Mouse (Mus musculus): ENCODE measurements around the gene Sin3a.

Gene Sin3a

DNA sequence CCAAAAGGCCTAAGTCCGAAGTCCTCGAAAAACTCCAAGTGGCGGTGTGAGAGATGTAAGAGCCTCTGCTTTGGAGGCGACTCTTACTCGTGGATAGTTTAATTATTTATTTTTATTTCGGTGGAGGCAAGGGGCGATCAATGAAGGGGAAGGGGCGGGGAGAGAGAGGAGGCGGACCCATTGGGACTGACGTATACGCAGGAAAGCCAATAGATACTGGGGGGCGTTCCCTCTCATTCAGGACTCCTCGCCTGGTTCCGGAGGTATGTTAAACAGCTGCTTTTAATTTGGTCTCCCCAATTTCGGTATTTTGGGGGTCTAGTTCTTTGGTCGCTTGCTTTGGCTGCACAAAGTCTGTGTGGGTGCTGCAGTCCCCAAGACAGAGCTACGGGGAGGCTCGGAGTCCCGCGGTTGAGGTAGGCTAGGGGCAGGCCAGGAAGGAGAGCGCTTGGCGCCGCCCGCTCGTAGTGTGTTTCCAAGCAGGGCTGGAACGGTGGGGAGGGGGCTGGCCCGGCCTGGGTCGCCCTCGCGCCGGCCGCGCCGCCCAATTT lies at the start of gene Sin3a:
Sin3a (plus strand) TSS at position 240 of the 551 bp plus-strand sequence.
- DNase-seq (ENCODE audit: low spot score) = peak; percentile 96

DNA sequence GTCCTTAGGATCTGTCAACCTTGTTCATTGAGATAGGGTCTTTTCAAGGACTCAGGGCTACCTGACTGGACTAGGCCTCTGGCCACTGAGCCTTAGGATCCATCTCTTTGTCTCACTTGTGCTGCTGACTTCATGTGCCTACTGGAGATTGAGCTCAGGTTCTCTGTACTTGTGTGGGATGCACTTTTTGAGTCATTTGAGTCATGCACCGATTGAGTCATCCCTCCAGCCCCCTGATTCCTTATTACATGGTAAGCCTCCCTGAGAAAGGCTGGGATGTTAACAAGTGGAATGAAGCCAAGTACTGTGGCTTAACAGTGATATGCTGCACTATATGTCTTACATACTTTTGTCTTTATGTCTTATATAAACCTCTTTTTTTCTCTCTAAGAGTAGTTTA lies 40.1 kb upstream of the Sin3a start:
- DNase-seq (ENCODE audit: low spot score) = no peak

DNA sequence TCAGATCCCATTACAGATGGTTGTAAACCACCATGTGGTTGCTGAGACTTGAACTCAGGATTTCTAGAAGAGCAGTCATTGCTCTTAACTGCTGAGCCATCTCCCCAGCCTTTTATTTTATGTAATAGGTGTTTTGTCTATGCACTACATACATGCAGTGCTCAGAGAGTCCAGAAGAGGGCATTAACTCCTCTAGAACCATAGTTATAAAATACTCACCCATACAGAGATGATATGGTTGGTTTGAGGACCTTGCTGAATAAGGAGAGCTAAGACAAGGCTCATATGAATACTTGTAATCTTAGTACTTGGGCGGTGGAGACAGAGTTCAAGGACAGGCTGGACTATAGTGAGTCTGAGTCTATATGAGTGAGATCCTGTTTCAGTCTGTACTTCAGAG lies 15.6 kb upstream of the Sin3a start:
- DNase-seq (ENCODE audit: low spot score) = peak; percentile 74

DNA sequence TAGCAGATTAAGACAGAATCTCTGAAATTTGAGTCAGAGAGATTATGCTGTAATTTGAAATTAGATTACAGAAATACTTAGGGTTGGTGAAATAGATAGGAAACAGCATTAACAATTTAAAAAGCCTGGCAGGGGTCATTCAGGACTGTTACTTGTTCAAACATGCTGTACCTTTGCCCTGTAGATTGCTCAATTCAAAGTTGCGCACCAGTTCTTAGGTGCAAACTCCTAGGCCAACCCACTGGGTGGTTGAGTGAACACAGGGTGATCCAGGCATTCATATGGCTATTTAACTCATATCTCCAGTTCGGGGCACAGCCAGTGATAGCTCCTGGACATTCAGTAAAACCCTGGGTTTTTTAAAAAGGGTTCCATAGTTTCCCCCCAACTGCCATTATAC lies 7.7 kb upstream of the Sin3a start:
- no peak for DNase-seq (ENCODE audit: low spot score)

DNA sequence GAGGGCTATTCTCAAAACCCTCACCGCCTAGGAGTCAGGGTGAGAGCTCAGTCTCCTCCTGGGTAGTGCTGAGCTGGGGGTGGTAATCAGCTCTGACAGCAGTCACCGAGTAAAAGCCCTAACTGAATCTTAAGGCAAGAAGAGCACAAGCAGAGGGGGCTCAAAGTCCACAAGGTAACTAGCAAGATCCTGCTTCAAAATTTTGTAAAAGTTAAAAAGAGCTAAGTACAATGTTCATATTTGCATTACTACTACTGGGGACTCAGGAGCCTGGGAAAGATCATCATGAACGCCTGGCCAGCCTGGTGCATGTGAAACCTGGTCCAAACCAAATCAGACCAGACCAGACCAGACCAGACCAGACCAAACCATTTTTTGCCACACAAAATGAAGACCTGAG lies 3.6 kb upstream of the Sin3a start:
- no peak for DNase-seq (ENCODE audit: low spot score)

DNA sequence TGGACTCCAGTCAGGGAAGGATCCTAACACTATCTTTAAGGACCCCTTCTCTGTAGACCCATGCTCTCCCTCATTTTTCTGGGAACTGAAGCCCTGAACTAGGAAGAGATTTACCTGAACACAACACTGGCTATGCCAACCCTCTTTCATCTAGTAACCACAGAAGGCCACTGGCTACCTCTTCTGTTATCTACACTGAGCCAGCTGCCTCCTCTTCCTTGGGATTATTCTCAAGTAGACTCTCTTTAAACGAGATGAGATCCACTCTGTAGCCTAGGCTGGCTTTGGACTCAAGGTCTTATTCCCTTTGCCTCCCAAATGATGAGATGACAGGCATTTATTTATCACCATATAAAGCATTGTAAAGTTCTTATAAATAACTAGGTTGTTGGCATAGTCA lies 1.6 kb upstream of the Sin3a start:
- no peak for DNase-seq (ENCODE audit: low spot score)

DNA sequence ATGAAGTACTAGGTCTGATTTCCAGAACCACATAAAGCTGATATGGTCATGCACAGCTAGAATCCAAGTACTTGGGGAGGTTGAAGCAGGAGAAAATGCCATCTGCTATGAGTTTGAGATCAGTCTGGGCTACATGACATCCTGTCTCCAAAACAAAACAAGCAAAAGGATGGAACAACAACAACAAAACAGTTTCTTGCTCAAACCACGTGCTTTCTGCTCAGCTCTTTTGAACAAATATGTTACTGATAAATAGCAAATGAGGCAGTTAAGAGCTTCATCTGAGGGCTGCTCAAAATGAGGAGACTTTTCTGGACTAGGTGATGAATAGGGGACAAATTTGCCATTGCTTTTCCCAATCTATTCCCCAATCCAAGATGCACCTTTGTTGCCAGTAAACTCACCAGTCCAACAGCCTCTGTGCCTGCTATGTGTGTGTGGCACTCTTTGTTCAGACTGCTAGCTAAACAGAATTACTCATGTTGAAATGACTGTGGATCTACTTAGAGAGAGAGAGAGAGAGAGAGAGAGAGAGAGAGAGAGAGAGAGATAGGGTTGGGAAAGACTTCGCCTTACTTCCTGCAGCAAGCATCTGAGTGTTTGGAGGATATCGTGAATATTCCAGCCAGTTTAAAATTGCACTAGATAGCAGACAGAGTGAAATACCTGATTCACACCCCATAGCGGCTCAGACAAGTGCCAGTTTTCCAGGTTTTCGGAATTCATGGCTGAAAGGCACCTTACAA lies 867 bp upstream of the Sin3a start:
- DNase-seq (ENCODE audit: low spot score) = no peak

DNA sequence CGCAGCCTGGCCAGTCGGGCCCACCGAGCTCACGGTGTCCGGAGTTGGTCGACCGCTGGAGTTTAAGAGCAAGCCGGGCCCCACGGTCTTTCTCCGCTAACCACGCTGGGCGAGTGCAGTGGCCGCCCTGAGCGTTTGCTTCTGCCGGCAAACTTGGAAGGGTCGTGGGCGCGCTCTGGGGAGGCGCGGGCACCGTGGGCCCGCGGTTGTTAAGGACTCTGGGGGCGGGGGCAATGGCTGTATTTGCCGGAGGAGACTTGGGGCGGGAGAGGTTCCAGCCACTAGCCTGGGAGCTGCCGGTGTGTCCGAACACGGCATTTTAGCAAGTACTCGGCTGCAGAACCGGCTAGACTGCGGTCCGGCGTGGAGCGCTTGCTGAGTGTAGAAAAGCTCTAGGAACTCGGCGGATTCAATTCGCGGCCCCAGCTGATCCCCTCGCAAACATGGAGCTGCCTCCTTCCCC lies 717 bp downstream of the Sin3a start:
- no peak for DNase-seq (ENCODE audit: low spot score)

DNA sequence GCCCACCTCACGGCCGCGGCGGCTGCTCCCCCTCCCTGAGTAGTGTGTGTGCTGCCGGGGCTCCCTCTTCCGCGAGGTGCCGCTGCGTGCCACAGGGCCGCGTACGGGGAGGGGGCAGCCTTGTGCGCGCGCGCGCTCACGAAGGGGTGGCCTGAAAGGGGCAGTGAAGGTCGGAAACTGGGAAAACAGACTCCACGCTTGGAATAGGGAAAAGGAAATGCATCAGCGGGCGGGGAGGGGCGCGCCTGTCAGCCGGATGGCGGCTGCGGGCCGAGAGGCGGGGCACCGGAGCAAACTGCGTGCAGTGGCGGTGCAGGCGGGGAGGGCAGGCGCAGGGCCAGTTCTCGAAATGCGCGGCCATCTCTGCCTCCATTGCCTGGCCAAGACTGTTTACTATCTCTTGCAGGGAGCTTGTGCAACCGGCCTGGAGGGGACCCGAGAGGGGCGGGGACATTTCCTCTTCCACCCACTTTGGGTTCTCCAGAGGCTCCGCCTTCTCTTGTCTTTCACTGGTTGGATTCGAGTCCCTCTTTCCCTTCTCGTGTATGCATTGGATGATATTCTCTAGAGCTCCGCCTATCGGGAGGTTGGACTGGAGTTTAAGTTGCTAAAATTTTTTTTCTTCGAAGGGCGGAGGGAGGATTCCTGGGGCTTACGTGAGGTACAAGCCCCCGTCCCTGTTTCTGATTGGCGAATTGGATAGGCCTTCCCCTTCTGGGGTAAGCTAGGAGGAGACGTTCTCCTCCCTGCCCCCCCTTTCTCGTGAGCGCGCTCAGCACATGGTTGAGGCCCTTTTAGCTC lies 1.3 kb downstream of the Sin3a start:
- peak; percentile 100 for DNase-seq (ENCODE audit: low spot score)

DNA sequence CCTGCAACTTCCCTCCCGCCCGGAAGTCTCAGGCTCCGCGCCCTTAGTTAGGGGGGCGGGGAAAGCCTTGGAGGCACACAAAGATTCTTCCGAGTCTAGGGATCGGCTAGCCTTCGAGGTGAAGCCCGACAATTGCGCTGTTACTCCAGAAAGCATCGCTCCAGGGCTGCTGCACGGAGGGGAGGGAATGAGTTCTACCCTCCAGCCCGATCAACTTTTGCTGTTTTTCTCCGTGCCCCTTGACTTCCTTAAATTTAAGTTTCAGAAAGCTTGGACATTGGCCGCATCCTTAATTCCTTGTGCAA lies 1.9 kb downstream of the Sin3a start:
- DNase-seq (ENCODE audit: low spot score) = no peak

DNA sequence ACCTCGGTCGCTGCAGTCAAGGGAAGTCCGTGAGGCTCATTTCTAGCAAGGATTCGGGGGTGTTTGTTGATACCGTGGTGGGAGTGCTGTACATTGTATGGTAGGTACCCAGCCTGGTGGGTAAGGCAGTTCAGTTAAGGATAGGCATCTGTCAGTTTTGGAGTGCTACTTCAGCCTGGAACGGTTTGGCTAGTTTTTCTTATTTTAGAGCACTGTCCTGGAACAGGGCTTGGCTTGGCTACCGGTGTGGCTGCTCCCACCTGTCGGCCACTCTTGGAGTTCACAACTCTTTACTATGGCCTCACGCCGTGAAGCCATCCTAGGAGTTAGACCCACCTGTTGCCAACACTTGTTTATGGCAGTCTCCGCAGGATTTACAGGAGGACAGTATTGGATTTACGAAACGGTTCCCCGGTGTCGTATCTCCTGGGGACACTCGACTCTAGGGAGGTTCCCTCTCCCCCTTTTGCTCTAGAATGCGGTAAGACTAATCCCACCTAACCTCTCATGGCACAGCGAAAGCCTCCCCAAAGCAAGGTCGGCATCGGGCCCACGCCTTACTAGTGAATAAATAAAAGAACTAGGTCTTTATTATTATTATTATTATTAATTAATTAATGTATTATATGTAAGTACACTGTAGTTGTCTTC lies 2.5 kb downstream of the Sin3a start:
- peak; percentile 57 for DNase-seq (ENCODE audit: low spot score)

DNA sequence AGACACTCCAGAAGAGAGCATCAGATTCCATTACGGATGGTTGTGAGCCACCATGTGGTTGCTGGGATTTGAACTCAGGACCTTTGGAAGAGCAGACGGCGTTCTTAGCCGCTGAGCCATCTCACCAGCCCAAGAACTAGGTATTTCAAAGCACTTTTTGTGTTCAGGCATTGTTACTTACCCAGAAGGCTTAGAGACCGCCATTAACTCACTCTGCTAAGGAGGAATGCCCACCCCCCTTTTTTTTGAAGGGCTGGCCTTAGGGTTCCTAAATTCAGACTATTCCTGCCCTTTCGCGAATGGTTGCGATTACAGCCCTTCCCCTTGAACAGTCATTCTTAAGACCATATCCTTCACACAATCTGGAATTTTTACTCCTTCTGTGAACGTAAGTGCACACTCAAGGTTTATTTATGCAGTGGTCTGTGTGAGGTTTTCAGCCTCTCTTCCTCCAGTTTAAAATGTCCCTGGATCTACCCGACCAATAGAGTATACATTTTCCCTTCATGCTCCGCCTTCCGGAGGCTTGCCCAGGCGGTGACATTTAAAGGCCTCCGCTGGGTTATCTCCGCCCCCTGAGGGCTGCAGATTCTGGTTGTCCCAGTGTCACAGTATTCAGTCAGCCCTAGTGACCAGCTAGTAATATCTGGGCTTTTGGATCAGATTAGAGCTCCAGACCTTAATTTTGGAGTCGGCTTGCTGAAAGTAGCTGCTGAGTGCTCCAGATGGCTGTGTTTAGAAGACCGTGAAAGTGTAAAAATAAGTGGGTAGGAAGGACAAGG lies 3.2 kb downstream of the Sin3a start:
- peak; percentile 86 for DNase-seq (ENCODE audit: low spot score)

DNA sequence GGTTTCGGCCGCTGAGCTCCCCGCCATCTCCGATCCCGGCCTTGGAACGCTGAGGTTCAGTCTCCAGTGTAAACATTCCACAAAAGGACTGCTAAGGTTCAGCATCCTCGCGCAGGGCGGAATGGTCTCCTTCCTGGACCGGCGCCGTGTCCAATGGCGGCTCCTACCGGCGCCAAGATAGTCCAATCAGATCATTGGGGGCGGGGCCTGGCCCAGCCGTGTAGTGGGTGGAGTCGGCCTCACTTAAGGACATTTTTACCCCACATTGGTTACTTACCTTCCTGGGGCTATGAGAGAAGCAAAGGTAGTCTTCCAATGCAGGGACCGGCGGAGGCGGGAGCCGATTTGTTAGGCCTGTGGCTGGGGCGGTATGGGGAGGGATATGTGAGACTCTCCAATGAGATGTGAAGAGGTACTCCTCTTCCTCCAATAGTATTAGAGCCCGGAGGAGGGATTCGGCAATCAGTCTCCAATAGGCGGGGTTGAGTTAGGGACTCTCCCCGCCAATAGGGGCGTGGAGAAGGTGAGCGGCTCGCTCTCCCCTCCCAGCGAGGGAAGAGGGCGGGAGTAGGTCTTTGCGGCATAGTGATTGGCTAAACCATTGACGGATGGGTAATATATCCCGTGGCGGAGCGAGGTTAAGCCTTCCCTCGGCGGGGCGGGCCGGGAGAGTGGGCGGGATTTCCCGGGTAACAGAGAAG lies 4.0 kb downstream of the Sin3a start:
- peak; percentile 100 for DNase-seq (ENCODE audit: low spot score)

DNA sequence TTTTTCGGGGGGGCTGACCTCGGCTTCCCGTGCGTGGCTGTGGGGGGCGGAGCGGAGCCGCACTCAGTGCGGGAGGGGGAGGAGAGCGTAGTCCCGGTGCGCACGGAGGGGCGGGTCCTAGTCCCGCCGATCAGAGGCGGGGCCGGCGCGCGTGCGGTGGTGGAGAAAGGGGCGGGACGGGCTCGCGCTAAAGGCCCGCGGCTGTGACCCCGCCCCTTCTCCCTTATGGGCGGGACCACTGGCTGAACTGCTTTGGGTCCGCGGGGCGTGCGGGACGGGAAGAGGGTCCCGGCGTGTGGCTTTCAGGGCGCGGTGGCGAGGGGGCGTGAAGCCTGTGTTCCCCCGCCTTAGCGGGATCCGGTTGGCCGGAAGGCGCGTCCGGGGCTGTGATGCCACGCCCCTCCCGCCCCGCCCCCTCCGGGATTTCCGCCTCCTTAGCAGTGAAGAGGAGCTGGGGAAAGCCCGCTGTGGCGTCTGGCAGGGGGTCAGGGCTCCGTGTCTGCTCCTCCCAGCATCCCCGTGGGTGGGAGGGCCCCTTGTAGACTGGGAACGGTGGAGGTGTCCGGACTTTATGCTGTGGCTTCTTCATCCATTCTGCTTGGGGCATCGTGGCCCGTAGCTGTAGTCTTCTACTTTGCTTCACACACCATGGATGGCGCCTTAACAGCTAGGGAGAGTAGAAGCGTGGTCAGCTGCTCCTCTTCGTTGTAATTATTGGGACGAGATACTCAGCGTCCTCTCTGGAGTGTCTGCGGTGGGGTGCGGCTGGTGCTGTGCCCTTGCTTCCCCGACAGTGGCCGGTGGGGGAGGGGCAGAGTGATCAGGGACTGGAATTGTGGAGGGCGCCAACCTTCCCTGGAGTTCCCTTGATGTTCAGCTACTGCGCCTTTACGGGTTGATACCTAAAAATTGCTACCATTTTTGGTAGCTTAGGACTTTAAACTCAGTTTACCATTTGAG lies 5.1 kb downstream of the Sin3a start:
- peak; percentile 90 for DNase-seq (ENCODE audit: low spot score)

DNA sequence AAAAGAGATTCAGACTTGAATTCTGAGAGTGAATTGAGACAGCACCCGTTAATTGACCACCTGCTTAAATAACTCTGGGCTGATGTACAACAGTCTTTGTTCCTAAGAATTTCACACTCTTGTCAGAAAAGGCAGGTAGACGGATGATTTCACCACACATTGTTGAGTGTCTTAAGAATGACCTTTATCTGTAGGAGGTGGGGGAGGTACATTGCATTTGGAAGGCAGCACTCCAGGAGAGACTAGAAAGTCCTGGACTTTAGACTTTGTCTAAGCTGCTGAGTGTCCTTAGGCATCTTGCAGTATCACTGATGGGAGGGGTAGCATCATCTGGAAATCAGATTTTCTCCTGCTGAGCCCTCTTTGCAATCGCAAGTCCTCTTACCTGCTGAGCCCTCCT lies 10.4 kb downstream of the Sin3a start:
- DNase-seq (ENCODE audit: low spot score) = no peak

DNA sequence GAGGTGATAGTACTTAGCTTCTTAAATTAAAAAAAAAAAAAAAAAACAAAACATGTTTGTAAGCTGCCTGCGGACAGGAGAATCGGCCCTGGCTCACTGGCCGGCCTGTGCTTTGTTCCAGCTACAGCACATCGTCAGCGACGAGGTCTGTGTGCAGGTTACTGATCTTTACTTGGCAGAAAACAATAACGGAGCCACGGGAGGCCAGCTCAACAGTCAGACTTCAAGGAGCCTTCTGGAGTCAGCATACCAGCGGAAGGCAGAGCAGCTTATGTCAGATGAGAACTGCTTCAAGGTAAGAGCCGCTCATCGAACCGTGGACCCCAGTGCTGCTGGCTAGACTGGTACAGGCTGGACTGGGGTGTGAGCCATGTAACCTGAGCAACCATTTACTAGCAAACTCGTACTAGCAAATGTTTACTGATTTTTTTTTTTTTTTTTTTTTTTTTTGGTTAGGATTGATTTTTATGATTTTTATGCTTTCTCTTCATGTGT lies 45.5 kb downstream of the Sin3a start:
- DNase-seq (ENCODE audit: low spot score) = no peak

DNA sequence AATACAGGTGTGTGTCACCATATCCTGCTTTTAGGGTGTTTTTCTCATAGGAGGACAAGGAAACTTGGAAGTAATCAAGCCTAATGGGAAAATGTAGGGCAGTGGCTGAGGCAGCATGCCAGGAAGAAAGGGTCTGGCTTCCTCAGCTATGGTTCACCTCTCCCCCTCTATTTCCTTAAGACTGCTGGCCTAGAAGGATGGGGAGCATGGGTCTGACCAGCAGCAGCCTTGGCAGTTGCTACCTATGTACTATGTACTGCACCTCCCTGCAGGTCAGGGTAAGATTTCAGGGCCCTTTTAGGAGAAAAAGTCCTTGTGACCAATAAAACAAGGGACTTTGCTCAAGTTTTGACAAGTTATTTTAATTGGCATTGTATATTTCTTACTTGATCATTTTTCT lies 57.8 kb downstream of the Sin3a start:
- no peak for DNase-seq (ENCODE audit: low spot score)

DNA sequence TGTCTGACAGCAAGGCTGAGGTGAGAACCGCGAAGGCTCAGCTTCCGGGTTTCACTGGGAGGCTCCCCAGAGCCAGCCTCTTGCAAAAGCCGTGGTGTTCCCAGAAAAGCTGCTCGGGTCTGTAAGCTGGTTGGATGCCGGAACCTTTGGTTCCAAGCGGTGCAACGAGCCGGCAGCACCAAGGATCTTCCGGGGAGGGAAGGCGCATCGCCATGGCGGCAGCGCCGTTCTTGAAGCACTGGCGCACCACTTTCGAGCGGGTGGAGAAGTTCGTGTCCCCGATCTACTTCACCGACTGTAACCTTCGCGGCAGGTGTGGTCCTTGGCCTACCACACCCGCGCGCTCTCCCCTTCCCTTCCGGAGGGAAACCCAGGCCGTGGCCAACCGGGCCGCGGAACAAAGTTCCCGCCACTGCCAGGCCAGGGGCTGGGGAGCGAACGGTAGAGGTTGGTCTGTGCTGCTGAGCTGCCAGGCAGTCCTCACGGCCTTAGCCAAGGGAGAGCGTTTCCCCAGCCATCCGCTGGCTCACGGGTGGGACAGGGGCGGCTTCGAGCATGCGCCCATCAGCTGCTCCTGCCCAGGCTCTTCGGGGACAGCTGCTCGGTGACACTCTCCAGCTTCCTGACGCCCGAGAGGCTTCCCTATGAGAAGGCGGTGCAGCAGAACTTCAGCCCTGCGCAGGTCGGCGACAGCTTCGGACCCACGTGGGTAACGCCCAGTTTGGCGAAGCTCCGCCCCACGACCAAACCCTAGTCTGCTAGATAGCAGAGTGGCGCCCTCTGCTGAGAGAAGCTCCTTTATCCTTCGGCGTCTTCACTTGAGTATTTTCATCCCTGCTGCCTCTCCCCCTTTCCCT lies 59.0 kb downstream of the Sin3a start, which contains the start of gene Man2c1:
Man2c1 (plus strand) TSS at position 114 of the 857 bp plus-strand sequence.
- peak; percentile 97 for DNase-seq (ENCODE audit: low spot score)

DNA sequence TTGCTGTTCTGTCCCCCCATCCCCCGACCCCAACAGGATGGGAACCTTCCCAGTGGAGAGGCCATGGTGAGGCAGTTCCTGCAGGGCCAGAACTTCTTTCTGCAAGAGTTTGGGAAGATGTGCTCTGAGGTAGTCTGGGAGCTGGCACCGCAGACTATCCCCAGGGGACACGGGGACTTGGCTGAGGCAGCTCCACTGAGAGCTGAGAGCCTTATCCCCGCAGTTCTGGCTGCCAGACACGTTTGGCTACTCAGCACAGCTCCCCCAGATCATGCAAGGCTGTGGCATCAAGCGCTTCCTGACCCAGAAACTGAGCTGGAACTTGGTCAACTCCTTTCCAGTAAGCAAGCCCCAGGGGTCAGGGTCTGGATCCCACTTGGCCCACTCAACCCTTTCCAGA lies 65.4 kb downstream of the Sin3a start:
- no peak for DNase-seq (ENCODE audit: low spot score)

Measured in embryo, embryonic 10.5 days (tissue).